Mouse (Mus musculus) spleen, postnatal 36 days (tissue): ENCODE measurements around the gene Peg10.

Experiments
- DNase-seq, 2 experiments: peaks; one replicate each; pipeline ENCODE4 v3.0.0; 2022; ENCODE audit warnings: low spot score in 2 of 2, mixed read lengths in 1 of 2

Gene Peg10

DNA sequence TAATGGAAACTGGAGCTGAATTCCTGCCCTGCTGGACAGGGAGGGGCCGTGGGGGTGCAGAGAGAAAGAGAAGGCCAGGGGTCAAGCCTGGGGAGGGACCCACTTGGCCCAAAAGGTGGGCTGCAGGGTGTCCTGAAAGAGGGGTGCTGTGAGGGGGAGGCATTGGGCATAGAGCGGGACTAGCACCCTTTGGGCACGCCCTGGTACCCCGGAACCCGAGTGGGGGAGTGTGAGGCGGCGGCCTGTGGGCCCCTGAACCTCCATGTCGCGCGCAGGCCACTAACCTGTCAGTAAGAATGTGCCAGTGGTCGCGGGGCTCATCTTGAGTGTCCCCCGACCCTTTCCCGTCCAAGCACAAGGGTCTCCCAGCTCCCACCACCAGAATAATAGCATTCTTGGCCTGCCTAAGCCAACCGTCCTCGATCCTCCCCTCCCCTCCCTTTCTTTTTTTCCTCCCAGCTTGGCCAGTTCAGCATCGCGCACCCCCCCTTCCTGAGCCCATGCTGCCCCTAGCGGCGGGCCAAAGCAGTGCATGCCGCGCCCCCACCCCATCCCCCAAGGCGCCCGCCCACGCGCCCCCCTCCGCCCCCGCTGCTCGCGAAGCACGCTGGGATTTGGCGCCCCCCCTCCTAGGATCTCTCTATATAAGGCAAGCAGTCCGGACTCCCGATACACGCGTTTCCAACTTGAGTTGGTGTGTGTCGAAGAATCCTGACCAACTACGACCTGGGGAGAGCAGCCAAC lies at the start of gene Peg10, which contains the start of gene Sgce:
TSS of gene Peg10 (plus strand) at position 611 of the 744 bp plus-strand sequence.
TSS of gene Sgce (minus strand) at position 512 of the 744 bp plus-strand sequence.
- peak in 1 of 2 experiments; percentile 21 for DNase-seq

DNA sequence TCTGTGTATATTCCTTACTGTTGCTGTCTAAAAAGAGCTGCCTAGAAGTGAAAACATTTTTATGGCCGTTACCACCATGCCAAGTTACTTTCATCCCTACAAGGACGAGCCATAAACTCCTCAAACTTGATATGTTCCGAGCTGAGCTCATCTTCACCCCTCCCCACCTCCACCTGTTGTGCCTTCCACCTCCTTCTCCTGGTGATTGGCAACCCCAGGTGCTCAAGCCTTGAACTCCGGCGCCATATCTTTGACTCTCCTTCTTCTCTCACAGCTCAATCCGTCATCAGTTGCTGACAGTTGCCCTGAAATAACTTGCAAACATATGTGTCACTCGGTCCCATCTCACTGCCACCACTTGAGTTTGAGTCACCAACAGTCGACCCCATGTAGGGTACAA lies 45.5 kb upstream of the Peg10 start:
- DNase-seq, result no peak

DNA sequence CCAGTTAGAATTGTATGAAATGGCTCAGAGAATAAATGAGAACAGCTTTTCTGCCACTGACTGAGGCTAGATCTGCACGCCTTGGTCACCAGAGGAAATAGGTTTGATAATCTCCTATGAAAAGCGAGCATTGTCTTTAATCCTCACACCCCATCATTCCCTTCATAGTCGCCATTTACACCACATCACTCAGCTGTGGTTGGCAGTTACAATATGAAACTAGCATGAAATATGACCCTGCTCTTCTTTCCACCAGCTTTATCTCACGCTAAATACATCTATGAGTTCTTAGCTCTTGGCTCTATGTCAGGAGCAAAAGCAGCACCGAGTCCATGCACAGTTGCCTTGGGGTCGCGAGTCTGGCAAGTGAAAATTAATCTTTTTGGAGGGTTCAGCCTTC lies 43.2 kb upstream of the Peg10 start:
- DNase-seq, result no peak

DNA sequence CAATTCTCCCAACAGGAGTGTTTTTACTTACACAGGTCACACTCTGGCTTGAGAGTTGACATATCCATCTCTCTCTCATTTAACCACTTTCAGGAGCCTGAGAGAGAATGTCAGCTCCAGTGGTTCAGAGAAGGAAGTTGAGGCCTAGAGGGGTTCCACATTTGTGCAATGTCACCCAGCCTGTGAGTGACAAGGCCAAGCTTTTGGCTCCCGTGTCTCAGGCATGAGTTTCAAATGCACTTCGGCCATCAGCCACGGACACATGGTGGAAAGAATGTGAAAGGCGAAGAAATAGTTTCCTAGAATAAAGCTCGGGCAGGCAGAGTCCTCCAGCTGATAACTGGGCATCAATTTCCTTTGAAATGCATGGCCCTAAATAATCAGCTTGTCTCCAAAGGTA lies 40.7 kb upstream of the Peg10 start:
- DNase-seq, result no peak

- no peak for DNase-seq
Measured at GRCm38 (mm10) chr6:4708971-4709370, 38.1 kb upstream of the Peg10 start.

- no peak for DNase-seq
Measured at GRCm38 (mm10) chr6:4716171-4716570, 30.9 kb upstream of the Peg10 start.

DNA sequence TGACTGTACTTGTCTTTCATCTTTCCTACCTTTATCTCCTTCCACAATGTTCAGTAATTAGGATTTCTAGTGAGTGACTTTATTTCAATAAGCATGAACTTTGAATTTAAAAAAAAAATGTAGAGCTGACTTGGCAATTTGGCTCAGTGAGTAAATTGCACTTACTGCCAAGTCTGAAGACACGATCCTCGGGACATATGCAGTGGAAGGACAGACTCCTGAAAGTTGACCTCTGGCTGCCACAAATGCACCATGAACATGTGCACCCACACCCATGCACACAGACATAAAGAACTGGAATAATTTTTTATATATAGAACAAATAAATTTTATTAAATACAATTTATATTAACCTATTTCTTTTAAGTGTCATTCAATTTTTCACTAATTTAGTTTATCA lies 29.8 kb upstream of the Peg10 start:
- DNase-seq, result no peak

DNA sequence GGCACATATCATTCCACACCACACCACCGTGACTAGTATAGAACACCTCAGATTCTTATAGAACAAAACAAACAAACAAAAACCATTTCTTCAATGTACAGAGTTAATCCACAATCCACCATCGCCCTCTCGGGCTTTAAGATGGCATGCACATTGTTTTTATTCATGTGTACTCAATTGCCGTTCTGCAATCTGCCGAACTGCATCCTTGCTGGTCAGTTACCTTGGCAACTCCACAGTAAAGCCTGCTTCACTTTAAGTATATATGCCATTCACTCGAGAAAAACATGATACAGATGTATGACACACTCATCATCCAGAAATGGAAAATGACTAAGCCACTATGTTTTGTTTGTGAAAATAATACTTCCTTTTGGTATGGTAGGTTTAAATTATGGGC lies 25.0 kb upstream of the Peg10 start:
- no peak for DNase-seq

- no peak for DNase-seq
Measured at GRCm38 (mm10) chr6:4722739-4723138, 24.4 kb upstream of the Peg10 start.

DNA sequence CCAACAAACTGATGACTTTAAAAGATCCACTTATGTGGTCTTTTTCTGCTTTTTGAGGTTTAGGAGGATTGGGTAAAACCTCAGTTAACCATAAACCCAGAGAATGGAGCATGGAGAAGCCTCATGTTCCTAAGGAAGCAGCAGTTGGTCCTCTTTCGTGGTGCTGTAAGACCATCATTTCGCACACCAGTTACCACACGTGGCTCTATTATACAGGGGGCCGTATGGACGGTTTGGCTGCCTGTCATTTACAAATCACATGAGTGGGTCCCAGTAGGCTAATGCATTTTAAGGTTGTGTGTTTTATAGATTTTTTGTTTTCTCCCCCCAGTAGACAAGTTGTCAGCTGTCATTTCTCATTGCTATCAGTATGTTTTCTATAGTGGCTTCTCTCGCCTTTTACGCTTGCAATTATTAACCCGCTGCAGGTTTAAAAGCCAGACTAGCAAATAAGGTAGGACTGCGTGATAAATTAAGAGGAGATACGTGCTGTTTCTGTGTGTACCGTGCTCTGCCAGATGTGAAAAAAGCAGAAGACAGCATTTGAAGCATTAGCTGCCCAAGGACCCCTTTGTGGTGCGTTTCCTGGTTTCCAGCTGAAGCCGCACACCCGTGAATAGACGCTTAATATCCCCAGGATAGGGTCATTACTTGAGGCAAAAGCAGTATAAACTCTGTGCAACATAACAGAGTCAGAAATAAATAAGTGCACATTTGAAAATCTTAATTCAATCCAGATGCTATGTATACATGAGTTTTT lies 22.9 kb upstream of the Peg10 start:
- no peak for DNase-seq

GRCm38 (mm10) chr6:4728305-4728704 lies 18.8 kb upstream of the Peg10 start:
- no peak for DNase-seq

DNA sequence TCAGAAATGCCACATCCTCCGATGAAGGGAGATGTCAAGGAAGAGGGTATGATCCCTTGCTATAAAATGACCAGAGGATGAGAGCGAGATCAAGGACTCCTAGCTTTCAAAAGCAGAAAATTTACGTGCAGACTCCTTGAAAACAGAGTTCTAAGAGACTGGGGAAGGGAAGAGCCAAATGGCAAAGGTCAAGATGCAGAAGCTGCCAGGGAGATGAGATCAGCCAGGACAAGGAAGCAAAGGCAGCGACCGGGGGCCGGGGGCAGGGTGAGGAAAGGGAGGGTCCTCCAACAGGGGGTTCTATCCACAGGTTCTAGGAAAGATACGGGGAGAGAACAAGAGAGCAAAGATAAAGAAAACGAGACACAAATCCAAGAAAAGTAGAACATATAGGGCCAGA lies 15.4 kb upstream of the Peg10 start:
- DNase-seq, result no peak

- DNase-seq, result no peak
Measured at GRCm38 (mm10) chr6:4733208-4733607, 13.9 kb upstream of the Peg10 start.

GRCm38 (mm10) chr6:4736372-4736771 lies 10.7 kb upstream of the Peg10 start:
- no peak for DNase-seq

DNA sequence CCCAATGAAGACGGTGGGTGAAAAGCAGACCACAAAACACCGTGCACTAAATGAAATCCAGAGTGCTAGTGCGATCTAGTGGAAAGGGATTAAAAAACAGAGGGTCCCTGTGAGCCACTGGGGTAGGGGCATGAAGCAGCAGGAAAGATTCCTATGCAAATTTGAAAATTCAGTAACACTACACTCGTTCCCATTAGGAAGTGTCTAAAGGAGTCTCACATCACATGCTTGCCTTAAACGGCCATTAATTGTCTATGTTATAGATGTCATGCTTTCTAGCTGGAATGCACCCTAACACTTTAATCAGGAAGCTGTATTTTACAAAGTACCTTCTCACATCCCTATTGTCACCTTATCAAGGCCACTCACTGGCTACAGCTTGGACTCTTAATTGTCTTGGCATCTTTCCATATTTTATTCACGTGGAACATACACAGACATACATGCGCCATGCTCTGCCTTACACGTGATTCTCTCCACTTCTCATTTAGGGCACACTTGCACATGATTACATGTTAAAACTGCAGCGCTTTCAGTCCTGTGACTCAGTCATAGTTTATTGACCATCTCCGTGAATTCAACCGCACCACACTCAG lies 9.0 kb upstream of the Peg10 start:
- DNase-seq, result no peak

DNA sequence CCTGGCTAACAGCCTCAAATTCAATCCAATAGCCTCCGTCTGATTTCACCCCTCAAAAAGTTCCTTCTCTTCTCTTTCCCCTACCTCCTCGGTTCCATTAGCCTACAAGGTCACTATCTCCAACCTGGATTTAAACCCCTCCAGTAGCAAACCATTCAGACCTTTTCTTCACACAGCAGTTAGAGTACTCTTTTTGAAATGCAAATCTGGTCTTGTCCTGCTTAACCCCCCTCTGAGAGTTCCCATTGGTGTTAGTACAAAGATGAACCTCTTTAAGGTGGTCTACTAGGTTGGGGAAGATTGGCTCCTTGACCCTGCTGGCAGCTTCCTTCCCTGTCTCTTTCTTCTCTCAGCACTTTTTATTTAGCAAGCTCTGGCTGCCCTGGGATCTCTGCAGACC lies 8.4 kb upstream of the Peg10 start:
- no peak for DNase-seq

- DNase-seq, result no peak
Measured at GRCm38 (mm10) chr6:4739522-4740355, 7.4 kb upstream of the Peg10 start.

DNA sequence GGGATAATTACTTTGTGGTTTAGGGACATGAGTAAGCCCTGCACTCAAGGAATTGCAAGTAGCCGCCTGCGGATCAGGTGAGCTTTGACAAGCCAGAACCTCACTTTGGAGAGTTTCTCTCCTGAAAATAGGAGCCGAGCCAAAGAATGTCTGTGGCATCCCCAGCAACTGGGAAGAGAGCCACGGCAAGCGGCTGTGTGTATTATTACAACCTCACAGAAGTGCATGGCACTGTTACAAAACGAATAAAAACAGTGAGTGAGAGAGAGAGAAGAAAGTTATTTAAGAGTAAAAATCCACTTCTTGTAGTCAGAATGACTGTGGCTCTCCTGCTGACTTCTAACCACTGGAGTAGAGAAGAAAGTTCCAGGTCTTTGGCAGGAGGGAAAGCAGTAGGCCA lies 6.6 kb upstream of the Peg10 start:
- DNase-seq, result no peak

- no peak for DNase-seq
Measured at GRCm38 (mm10) chr6:4746036-4746695, 940 bp upstream of the Peg10 start.

- peak; percentile 11 to 12 for DNase-seq
Measured at GRCm38 (mm10) chr6:4747677-4748505, 785 bp downstream of the Peg10 start.
